Mouse (Mus musculus): ENCODE results near the gene Gm10985. TPM values are rescaled to one million over a fixed set of nuclear protein-coding genes. Genes with fewer than 3 reads are reported as not detected.

Gm10985 gene
- not detected for total RNA-seq (2023)

GRCm38 (mm10) chr3:53844786-53845185 is at the start of gene Gm10985:
Gene Gm10985 (plus strand): TSS chr3:53845086.

GRCm38 (mm10) chr3:53863383-53864220 is 18.7 kb downstream of the Gm10985 start, which contains the start of gene Ufm1:
Gene Ufm1 (minus strand): TSS chr3:53863830.

Other genes with a start within 250 kb of the Gm10985 start
- not detected for gene Frem2, start 187.7 kb upstream of the Gm10985 start, total RNA-seq (2023)
- gene Ufm1, start 18.7 kb downstream of the Gm10985 start, total RNA-seq (2023) = 57.2 TPM

Measured in CD8-positive naive resting alpha-beta T cell, adult 57 days (primary cell).